Mouse (Mus musculus) midbrain, postnatal 0 days (tissue): ENCODE data around the gene Psme2b. TPM values are rescaled to one million over a fixed set of nuclear protein-coding genes. Genes with fewer than 3 reads are reported as not detected.

Source experiments
- ATAC-seq: fragments of 200-750 bp; cut with Nextera tagmentation; 2 replicates; pipeline ENCODE4 v1.8.0; 2017; ENCODE audit warnings: moderate number of reproducible peaks, mild to moderate bottlenecking, moderate TSS enrichment, moderate library complexity; ENCODE audit not compliant: low FRiP score
- DNase-seq: peaks from one replicate; pipeline ENCODE4 v3.0.0-alpha.2; 2015; ENCODE audit warnings: low spot score
- H3K27ac ChIP-seq: fragments of 300-500 bp; sonication (generic); 2 replicates; pipeline ENCODE4 v1.5.1; 2014; ENCODE audit warnings: low read depth, mild to moderate bottlenecking, low read length, mixed read lengths
- H3K27me3 ChIP-seq: fragments of 300-500 bp; sonication (generic); 2 replicates; pipeline ENCODE4 v1.6.1; 2014; ENCODE audit warnings: low read length, control low read depth, mixed read lengths; ENCODE audit not compliant: insufficient read depth
- H3K36me3 ChIP-seq: fragments of 300-500 bp; sonication (generic); 2 replicates; pipeline ENCODE4 v1.6.1; 2014; ENCODE audit warnings: low read length, control low read depth, mixed read lengths; ENCODE audit not compliant: insufficient read depth
- H3K4me1 ChIP-seq: fragments of 300-500 bp; sonication (generic); 2 replicates; pipeline ENCODE4 v1.6.1; 2014; ENCODE audit warnings: mild to moderate bottlenecking, control low read depth, antibody characterized with exemption, low read length, mixed read lengths; ENCODE audit not compliant: insufficient read depth
- H3K4me2 ChIP-seq: fragments of 300-500 bp; sonication (generic); 2 replicates; pipeline ENCODE4 v1.6.1; 2014; ENCODE audit warnings: low read depth, mild to moderate bottlenecking, low read length, mixed read lengths; ENCODE audit not compliant: poor library complexity, severe bottlenecking
- H3K4me3 ChIP-seq: fragments of 300-500 bp; sonication (generic); 2 replicates; pipeline ENCODE4 v1.5.1; 2014; ENCODE audit warnings: low read depth, mild to moderate bottlenecking, low read length, moderate library complexity
- H3K9ac ChIP-seq: fragments of 300-500 bp; sonication (generic); replicated peaks from 2 replicates; pipeline ENCODE4 v1.6.1; 2014; ENCODE audit warnings: mild to moderate bottlenecking, low read length, moderate library complexity, mixed read lengths; ENCODE audit not compliant: poor library complexity, severe bottlenecking
- H3K9me3 ChIP-seq: fragments of 300-500 bp; sonication (generic); 2 replicates; pipeline ENCODE4 v1.6.1; 2016; ENCODE audit warnings: low read length, control low read depth
- CTCF ChIP-seq: IDR thresholded peaks from 2 replicates; pipeline ENCODE4 v1.5.1; 2016; ENCODE audit warnings: antibody characterized with exemption, mild to moderate bottlenecking
- WGBS: fragments of 180-500 bp; shearing (Covaris S2); extraction: QIAGEN DNeasy Blood & Tissue Kit; methylation state at CpG from one replicate; pipeline ENCODE4 v1.1.7; 2014; 5-methylcytosine and 5-hydroxymethylcytosine counted together
- polyA plus RNA-seq: library from polyadenylated mRNA; unstranded; fragments of >200 nt; fragmentation: Nextera tagmentation; extraction: Ambion mirVana; gene quantifications from 2 replicates; pipeline ENCODE4 v1.2.1, GENCODE M21; 2015
- total RNA-seq: library from RNA; depleted of rRNA; stranded (reverse); fragments of >200 nt; gene quantifications from 2 replicates; pipeline ENCODE4 v1.2.3, GENCODE M21; 2014; rRNA removed

Gene Psme2b
- total and polyA plus RNA-seq, 2 experiments from 2014 or later = 1.1 to 2.1 TPM

- no peaks in the 10 kb centered on the region for H3K9me3 ChIP-seq
- WGBS = 69% methylated on average over 2 of the region's 2 CpGs
- no peak overlapping the region for H3K9ac ChIP-seq
- no peak overlapping the region for H3K27ac ChIP-seq
- H3K27me3 ChIP-seq = no peaks in the 10 kb centered on the region
- TF ChIP-seq CTCF = no peak
- no peak overlapping the region for H3K4me3 ChIP-seq
- ATAC-seq (no peak), DNase-seq (no peak)
- no peaks in the 10 kb centered on the region for H3K4me1 ChIP-seq
- H3K36me3 ChIP-seq = no peaks in the 10 kb centered on the region
- H3K4me2 ChIP-seq = no peak overlapping the region
Observed at GRCm38 (mm10) chr11:48898812-48899431, 47.1 kb downstream of the Psme2b start.

Other genes with a start within 250 kb of the Psme2b start
- 932 and 1,043 TPM in 2 replicates for gene Rack1, start 145.9 kb downstream of the Psme2b start, total RNA-seq
- gene Rack1, start 145.9 kb downstream of the Psme2b start, polyA plus RNA-seq = 317 and 331 TPM in 2 replicates
- 38.9 and 41.5 TPM in 2 replicates for gene Trim41, start 128.8 kb downstream of the Psme2b start, total RNA-seq
- 5.0 and 5.1 TPM in 2 replicates for gene Trim41, start 128.8 kb downstream of the Psme2b start, polyA plus RNA-seq
- gene Trim7, start 120.0 kb downstream of the Psme2b start, total RNA-seq = 7.7 and 8.6 TPM in 2 replicates
- 3.4 and 3.7 TPM in 2 replicates for gene Trim7, start 120.0 kb downstream of the Psme2b start, polyA plus RNA-seq
- 4.3 and 8.2 TPM in 2 replicates for gene Gm12184, start 119.5 kb downstream of the Psme2b start, total RNA-seq
- gene Gm12184, start 119.5 kb downstream of the Psme2b start, polyA plus RNA-seq = 2.4 and 3.0 TPM in 2 replicates
- 6.2 and 7.6 TPM in 2 replicates for gene Irgm1, start 74.5 kb downstream of the Psme2b start, total RNA-seq
- gene Irgm1, start 74.5 kb downstream of the Psme2b start, polyA plus RNA-seq = 4.9 and 5.8 TPM in 2 replicates
- gene Gm5431, start 44.0 kb downstream of the Psme2b start, total RNA-seq = 0.60 and 1.5 TPM in 2 replicates
- 0.12 and 0.27 TPM in 2 replicates for gene Gm5431, start 44.0 kb downstream of the Psme2b start, polyA plus RNA-seq
- gene Olfr56, start 32.7 kb upstream of the Psme2b start, total RNA-seq = 0.33 TPM in 1 of 2 replicates, not detected in the other
- not detected in 2 replicates for gene Olfr56, start 32.7 kb upstream of the Psme2b start, polyA plus RNA-seq
- gene 9930111J21Rik1, start 33.2 kb upstream of the Psme2b start, total RNA-seq = 0.88 and 1.5 TPM in 2 replicates
- gene 9930111J21Rik1, start 33.2 kb upstream of the Psme2b start, polyA plus RNA-seq = 0.13 and 0.25 TPM in 2 replicates
- gene Gm12185, start 46.0 kb upstream of the Psme2b start, total RNA-seq = 0.24 TPM in 1 of 2 replicates, not detected in the other
- gene Gm12185, start 46.0 kb upstream of the Psme2b start, polyA plus RNA-seq = not detected in 2 replicates
- not detected in 2 replicates for gene Tgtp1, start 48.0 kb upstream of the Psme2b start, total RNA-seq
- gene Tgtp1, start 48.0 kb upstream of the Psme2b start, polyA plus RNA-seq = 0.15 TPM in 1 of 2 replicates, not detected in the other
- gene 9930111J21Rik2, start 105.1 kb upstream of the Psme2b start, total RNA-seq = 0.55 and 1.7 TPM in 2 replicates
- gene 9930111J21Rik2, start 105.1 kb upstream of the Psme2b start, polyA plus RNA-seq = 0.18 and 0.20 TPM in 2 replicates
- gene Tgtp2, start 118.0 kb upstream of the Psme2b start, total RNA-seq = not detected in 2 replicates
- 0.15 and 0.19 TPM in 2 replicates for gene Tgtp2, start 118.0 kb upstream of the Psme2b start, polyA plus RNA-seq
- gene Ifi47, start 130.4 kb upstream of the Psme2b start, total RNA-seq = 1.1 and 3.3 TPM in 2 replicates
- gene Ifi47, start 130.4 kb upstream of the Psme2b start, polyA plus RNA-seq = 0.74 and 1.4 TPM in 2 replicates
- not detected in 2 replicates for gene Olfr1396, start 168.7 kb upstream of the Psme2b start, total RNA-seq
- not detected in 2 replicates for gene Olfr1396, start 168.7 kb upstream of the Psme2b start, polyA plus RNA-seq
- gene Olfr1395, start 196.1 kb upstream of the Psme2b start, total RNA-seq = not detected in 2 replicates
- gene Olfr1395, start 196.1 kb upstream of the Psme2b start, polyA plus RNA-seq = not detected in 2 replicates
- gene Olfr1394, start 208.2 kb upstream of the Psme2b start, total RNA-seq = not detected in 2 replicates
- gene Olfr1394, start 208.2 kb upstream of the Psme2b start, polyA plus RNA-seq = not detected in 2 replicates
- 0.19 TPM in 1 of 2 replicates, not detected in the other for gene Btnl9, start 241.0 kb upstream of the Psme2b start, total RNA-seq
- 0.26 and 0.80 TPM in 2 replicates for gene Btnl9, start 241.0 kb upstream of the Psme2b start, polyA plus RNA-seq